Mouse (Mus musculus) liver, postnatal 0 days (tissue): Measurements from ENCODE around the gene Nphs2.

Source experiments
- CTCF ChIP-seq: sonication (generic); IDR thresholded peaks from 2 replicates; pipeline ENCODE4 v1.5.1; 2016; ENCODE audit warnings: antibody characterized with exemption, low read depth
- EP300 ChIP-seq: IDR thresholded peaks from 2 replicates; pipeline ENCODE4 v1.6.1; 2016; ENCODE audit warnings: antibody characterized with exemption, low read depth, mild to moderate bottlenecking

DNA sequence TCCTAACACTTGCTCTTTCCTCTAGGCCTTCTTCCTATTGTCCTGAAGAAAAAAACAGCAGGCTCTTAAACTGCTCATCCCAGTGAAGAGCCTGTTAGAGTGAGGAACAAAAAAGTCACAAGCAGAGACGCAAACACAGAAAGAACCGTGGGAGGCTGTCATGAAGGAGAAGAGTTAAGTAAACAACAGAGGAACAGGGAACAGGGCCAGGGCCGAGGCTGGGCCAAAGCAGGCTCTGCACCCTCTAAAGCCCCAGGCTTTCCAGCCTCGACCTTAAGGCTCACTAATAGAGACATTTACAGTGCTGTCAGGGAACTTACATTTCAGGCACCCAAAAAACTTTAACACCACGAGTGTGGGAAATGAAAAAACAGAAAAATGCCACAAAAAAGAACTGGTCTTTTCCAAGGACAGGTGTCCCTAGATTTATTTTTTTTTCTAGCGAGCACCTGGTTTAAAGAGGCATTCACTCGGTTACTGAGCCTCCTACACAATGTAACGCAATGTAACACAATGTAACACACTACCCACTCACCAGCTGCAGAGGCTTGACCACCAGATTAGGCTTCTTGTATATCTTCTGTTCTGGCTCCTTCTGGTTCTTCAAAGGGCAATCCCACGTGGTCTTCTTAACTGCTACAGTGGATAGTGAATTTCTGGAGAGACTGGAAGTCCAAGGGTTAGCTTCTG, 25.5 kb upstream of the Nphs2 start:
- TF ChIP-seq CTCF (no peak), EP300 (no peak)
